Comparison of ENCODE assay signal across 8 mouse cellular contexts in genomic region chr9:21152715-21153114, GRCm38 (mm10). TPM values are rescaled to one million over a fixed set of nuclear protein-coding genes. Genes with fewer than 3 reads are reported as not detected.
DNase-seq lines count a peak whose midpoint lies in the region; ATAC-seq and TF ChIP-seq lines count a peak whose summit lies in the region.

No protein-coding gene starts in this region.

- H3K36me3 ChIP-seq in testis, adult 2 months (ENCODE audit: control insufficient read depth, insufficient read depth, low read length): no peaks in the 10 kb centered on the region
- peaks cover 7% of the 10 kb centered on the region for H3K36me3 ChIP-seq in forebrain, embryonic 10.5 days (replicated peaks)
- H3K36me3 ChIP-seq in hindbrain, embryonic 16.5 days (ENCODE audit: control insufficient read depth, insufficient read depth, low read length): no peaks in the 10 kb centered on the region

- no peaks in the 10 kb centered on the region for H3K27me3 ChIP-seq in testis, adult 2 months (ENCODE audit: control insufficient read depth, insufficient read depth, low read length)
- peaks cover 8% of the 10 kb centered on the region; the same call in 1 of the 2 replicates for H3K27me3 ChIP-seq in forebrain, embryonic 10.5 days (ENCODE audit: poor library complexity, severe bottlenecking)
- H3K27me3 ChIP-seq in hindbrain, embryonic 16.5 days (replicated peaks; ENCODE audit: control insufficient read depth, insufficient read depth, low read length): peaks cover 3% of the 10 kb centered on the region; the same call in 1 of the 2 replicates

- H3K27ac ChIP-seq in testis, adult 2 months (ENCODE audit: control insufficient read depth, insufficient read depth, low read depth, low read length): no peak overlapping the region
- H3K27ac ChIP-seq in forebrain, embryonic 10.5 days: peak overlapping the region; percentile 26; the same call in 1 of the 2 replicates
- H3K27ac ChIP-seq in hindbrain, embryonic 16.5 days (ENCODE audit: low read depth, low read length): no peak overlapping the region

- peak overlapping the region; percentile 54 for H3K4me2 ChIP-seq in hindbrain, embryonic 16.5 days (ENCODE audit: low read length)

- no peak for ATAC-seq in hindbrain, embryonic 16.5 days
- ATAC-seq in megakaryocyte, adult 5-6 weeks (ENCODE audit: poor library complexity, severe bottlenecking): peak; percentile 30

- peaks cover 28% of the 10 kb centered on the region for H3K4me1 ChIP-seq in testis, adult 2 months (ENCODE audit: control insufficient read depth, insufficient read depth, low read length)
- peaks cover 43% of the 10 kb centered on the region for H3K4me1 ChIP-seq in forebrain, embryonic 10.5 days
- H3K4me1 ChIP-seq in hindbrain, embryonic 16.5 days (ENCODE audit: control insufficient read depth, insufficient read depth, low read depth, low read length): peaks cover 22% of the 10 kb centered on the region

- H3K9me3 ChIP-seq in forebrain, embryonic 10.5 days: peaks cover 6% of the 10 kb centered on the region; the same call in 1 of the 2 replicates
- H3K9me3 ChIP-seq in hindbrain, embryonic 16.5 days (ENCODE audit: control insufficient read depth, low read length): 0 out of 2 replicates have a peak, but pooled peaks cover 3% of the 10 kb centered on the region

- peak; percentile 31; the same call in 1 of the 2 replicates for TF ChIP-seq CTCF in testis, adult 2 months (IDR thresholded peaks at IDR 0.05; ENCODE audit: control insufficient read depth, insufficient read depth, insufficient replicate concordance, low read depth, low read length)

- no peak overlapping the region; the same call in 1 of the 2 replicates for H3K9ac ChIP-seq in hindbrain, embryonic 16.5 days (ENCODE audit: low read depth, low read length)

- H3K4me3 ChIP-seq in testis, adult 2 months (ENCODE audit: control insufficient read depth, low read depth, low read length): peak overlapping the region; percentile 53
- H3K4me3 ChIP-seq in forebrain, embryonic 10.5 days: peak overlapping the region; percentile 48
- peak overlapping the region; percentile 26 for H3K4me3 ChIP-seq in hindbrain, embryonic 16.5 days (ENCODE audit: low read length)

- WGBS in forebrain, embryonic 10.5 days: 6% methylated on average over 11 of the region's 11 CpGs
- WGBS in hindbrain, embryonic 16.5 days: 2% methylated on average over 11 of the region's 11 CpGs

- no peak for TF ChIP-seq POLR2A in testis, adult 2 months (IDR thresholded peaks at IDR 0.05; ENCODE audit: control insufficient read depth, low read depth, low read length)

- intact Hi-C loops in left cerebral cortex, postnatal 14 days (cut with DNase I): loop anchor here (5.0 kb wide), 1 partner anchor 70 kb away; no protein-coding TSS in a partner anchor

- no peak for DNase-seq in testis, postnatal 14 days (ENCODE audit: low spot score)
- DNase-seq in forebrain, embryonic 10.5 days (ENCODE audit: extremely low spot score, low spot score): peak; percentile 64
- peak; percentile 75 for DNase-seq in left cerebral cortex, postnatal 14 days (ENCODE audit: low spot score in 2 of 2)
- peak; percentile 72 for DNase-seq in right cerebral cortex, postnatal 25 days
- no peak for DNase-seq in urinary bladder, postnatal 10 days (ENCODE audit: low spot score)

RNA-seq across cellular contexts. Expression of gene Cdc37, which starts 2.9 kb away (rescaled TPM):
- 38.1 and 40.6 TPM in 2 replicates for polyA plus RNA-seq in testis, adult 2 months (2012; rRNA removed)
- 351 and 371 TPM in 2 replicates for polyA plus RNA-seq in forebrain, embryonic 10.5 days (2016; fragmentation: Nextera tagmentation; extraction: Ambion mirVana)
- polyA plus RNA-seq in hindbrain, embryonic 16.5 days (2015; fragmentation: Nextera tagmentation; extraction: Ambion mirVana): 204 and 211 TPM in 2 replicates
- 100 to 1,000 TPM; 128 to 131 TPM for total RNA-seq in left cerebral cortex, postnatal 14 days (2021)
- total RNA-seq in megakaryocyte, adult 5-6 weeks (2015): 39.6 and 49.0 TPM in 2 replicates
- 149 and 165 TPM in 2 replicates for total RNA-seq in megakaryocyte, adult 5-6 weeks (2017)

RNA-seq across cellular contexts. Expression of gene Pde4a, which starts 12.8 kb away (rescaled TPM):
- 80.2 and 82.0 TPM in 2 replicates for polyA plus RNA-seq in testis, adult 2 months (2012; rRNA removed)
- polyA plus RNA-seq in forebrain, embryonic 10.5 days (2016; fragmentation: Nextera tagmentation; extraction: Ambion mirVana): 3.8 and 4.3 TPM in 2 replicates
- 47.7 and 50.5 TPM in 2 replicates for polyA plus RNA-seq in hindbrain, embryonic 16.5 days (2015; fragmentation: Nextera tagmentation; extraction: Ambion mirVana)
- 10 to 100 TPM; 76.2 to 79.6 TPM for total RNA-seq in left cerebral cortex, postnatal 14 days (2021)
- total RNA-seq in megakaryocyte, adult 5-6 weeks (2015): 6.8 and 7.3 TPM in 2 replicates
- 3.0 and 3.9 TPM in 2 replicates for total RNA-seq in megakaryocyte, adult 5-6 weeks (2017)

RNA-seq across cellular contexts. Expression of gene Tyk2, which starts 21.7 kb away (rescaled TPM):
- 11.4 and 12.5 TPM in 2 replicates for polyA plus RNA-seq in testis, adult 2 months (2012; rRNA removed)
- polyA plus RNA-seq in forebrain, embryonic 10.5 days (2016; fragmentation: Nextera tagmentation; extraction: Ambion mirVana): 12.6 and 13.4 TPM in 2 replicates
- 9.5 and 10.5 TPM in 2 replicates for polyA plus RNA-seq in hindbrain, embryonic 16.5 days (2015; fragmentation: Nextera tagmentation; extraction: Ambion mirVana)
- total RNA-seq in left cerebral cortex, postnatal 14 days (2021): 10 to 100 TPM; 11.7 to 12.0 TPM
- total RNA-seq in megakaryocyte, adult 5-6 weeks (2015): 24.9 and 30.9 TPM in 2 replicates
- 33.5 and 37.0 TPM in 2 replicates for total RNA-seq in megakaryocyte, adult 5-6 weeks (2017)

Comparison
In these comparisons a context has a peak if more than half of its experiments do, and no peak if none do; other contexts are left out.
1. DNase-seq: peak in forebrain, embryonic 10.5 days (single experiment), left cerebral cortex, postnatal 14 days (2 of 2) and right cerebral cortex, postnatal 25 days (single experiment); none in testis, postnatal 14 days (single experiment) and urinary bladder, postnatal 10 days (single experiment).
2. Peak in every context shown above with its lines, with median percentiles within 50 percentile points of each other: H3K4me3 ChIP-seq.